Mouse (Mus musculus) liver, embryonic 13.5 days (tissue): Measurements from ENCODE around the gene Rex1bd. TPM values are rescaled to one million over a fixed set of nuclear protein-coding genes. Genes with fewer than 3 reads are reported as not detected.
A peak's percentile ranks its signal among the peaks of the same experiment; 100 is the strongest.

Source experiments
- ATAC-seq: fragments of 200-750 bp; cut with Nextera tagmentation; 2 replicates; pipeline ENCODE4 v1.8.0; 2017; ENCODE audit warnings: low read depth, mild to moderate bottlenecking, moderate number of reproducible peaks, moderate library complexity
- DNase-seq: peaks from one replicate; pipeline ENCODE4 v3.0.0; 2022
- H3K27ac ChIP-seq: fragments of 300-500 bp; sonication (generic); 2 replicates; pipeline ENCODE4 v1.5.1; 2015; ENCODE audit warnings: moderate library complexity, mild to moderate bottlenecking, inconsistent platforms
- H3K27me3 ChIP-seq: fragments of 300-500 bp; sonication (generic); 2 replicates; pipeline ENCODE4 v1.6.1; 2015; ENCODE audit warnings: mild to moderate bottlenecking, inconsistent platforms
- H3K36me3 ChIP-seq: fragments of 300-500 bp; sonication (generic); 2 replicates; pipeline ENCODE4 v1.6.1; 2015; ENCODE audit warnings: mild to moderate bottlenecking, inconsistent platforms
- H3K4me1 ChIP-seq: fragments of 300-500 bp; sonication (generic); replicated peaks from 2 replicates; pipeline ENCODE4 v1.6.1; 2015; ENCODE audit warnings: inconsistent platforms
- H3K4me2 ChIP-seq: fragments of 300-500 bp; sonication (generic); 2 replicates; pipeline ENCODE4 v1.6.1; 2015; ENCODE audit warnings: inconsistent platforms, mild to moderate bottlenecking, moderate library complexity
- H3K4me3 ChIP-seq: fragments of 300-500 bp; sonication (generic); replicated peaks from 2 replicates; pipeline ENCODE4 v1.5.1; 2015; ENCODE audit warnings: mild to moderate bottlenecking, inconsistent platforms
- H3K9ac ChIP-seq: fragments of 300-500 bp; sonication (generic); 2 replicates; pipeline ENCODE4 v1.6.1; 2015; ENCODE audit warnings: mild to moderate bottlenecking, inconsistent platforms
- H3K9me3 ChIP-seq: fragments of 300-500 bp; sonication (generic); replicated peaks from 2 replicates; pipeline ENCODE4 v1.6.1; 2016; ENCODE audit warnings: inconsistent platforms
- WGBS: fragments of 180-500 bp; shearing (Covaris S2); methylation state at CpG from one replicate; pipeline ENCODE4 v1.1.7; 2015; ENCODE audit not compliant: insufficient replicate concordance; 5-methylcytosine and 5-hydroxymethylcytosine counted together
- polyA plus RNA-seq: library from polyadenylated mRNA; unstranded; fragments of >200 nt; fragmentation: Nextera tagmentation; extraction: Ambion mirVana; gene quantifications from 2 replicates; pipeline ENCODE4 v1.2.1, GENCODE M21; 2015

Rex1bd gene
- polyA plus RNA-seq, 1 experiment from 2014 or later, result 81.2 TPM

DNA sequence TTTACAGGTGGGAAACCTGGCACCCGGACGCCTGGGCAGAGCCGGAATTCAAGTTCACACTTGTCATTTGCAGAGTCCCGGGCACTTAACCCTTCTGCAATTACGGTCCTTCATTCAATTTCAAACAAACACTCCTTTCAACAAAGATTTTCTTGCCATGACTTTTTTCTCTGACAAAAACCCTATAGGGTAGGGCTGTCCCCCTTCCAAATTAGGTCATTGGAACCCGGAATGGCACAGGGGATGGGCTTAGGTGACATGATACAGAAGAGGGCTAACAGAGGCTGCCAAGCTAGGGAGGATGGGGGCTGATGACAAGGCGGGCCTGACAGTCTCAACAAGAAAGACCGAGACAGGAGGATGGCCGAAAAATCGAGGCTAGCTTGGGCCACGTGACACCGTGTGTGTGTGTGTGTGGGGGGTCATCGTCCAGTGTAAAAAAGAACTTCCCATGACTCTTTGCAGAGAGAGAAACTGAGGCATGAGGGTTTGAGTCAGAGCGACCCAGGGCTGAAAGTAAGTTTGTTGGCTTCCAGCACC is 17.6 kb downstream of the Rex1bd start:
- 3% methylated on average over 14 of the region's 14 CpGs for WGBS
- H3K27me3 ChIP-seq, result peaks cover 100% of the 10 kb centered on the region
- no peaks in the 10 kb centered on the region for H3K36me3 ChIP-seq
- no peak for DNase-seq
- H3K9me3 ChIP-seq, result no peaks in the 10 kb centered on the region
- no peak for ATAC-seq
- no peak overlapping the region for H3K9ac ChIP-seq
- no peak overlapping the region for H3K27ac ChIP-seq
- peak overlapping the region; percentile 55 for H3K4me2 ChIP-seq
- peaks cover 40% of the 10 kb centered on the region for H3K4me1 ChIP-seq
- H3K4me3 ChIP-seq, result peak overlapping the region; percentile 39

DNA sequence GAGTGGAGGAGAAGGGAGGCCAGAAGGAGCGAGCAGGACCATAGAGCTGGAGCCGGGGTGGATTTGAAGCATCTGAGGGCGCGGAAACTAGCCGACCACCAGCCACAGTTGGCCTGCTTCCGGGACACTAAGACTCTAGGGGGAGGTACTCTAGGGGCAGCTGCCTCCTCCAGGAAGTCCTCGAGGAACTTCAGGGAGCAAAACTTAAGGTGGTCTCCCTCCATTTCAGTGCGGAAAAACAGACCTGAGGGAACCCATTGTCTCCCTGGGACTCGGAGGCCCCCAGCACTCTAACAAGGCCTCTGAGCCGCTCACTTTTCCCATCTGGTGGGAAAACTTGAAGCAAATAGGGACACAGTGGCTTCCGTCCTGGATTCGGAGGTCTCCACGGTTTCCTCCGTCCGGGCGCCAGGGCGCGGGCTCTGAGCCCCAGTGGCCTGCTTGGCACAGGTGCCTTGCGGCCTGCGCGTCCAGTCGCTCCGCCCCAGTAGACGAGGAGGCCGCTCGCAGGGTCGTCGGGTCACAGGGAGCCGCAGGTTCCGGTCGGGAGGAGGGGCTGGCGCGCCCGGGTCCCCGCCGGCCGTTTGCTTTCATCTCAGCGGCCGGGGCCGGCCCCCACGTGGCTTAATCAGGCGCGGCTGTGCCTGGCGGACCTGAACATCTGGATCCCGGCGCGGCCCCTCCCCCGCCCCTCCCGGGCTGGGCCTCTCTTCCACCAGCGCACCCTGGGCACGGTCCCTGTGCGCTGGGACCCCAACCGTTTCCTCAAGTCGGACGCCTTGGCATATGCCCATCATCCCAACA is 18.4 kb downstream of the Rex1bd start:
- Histone ChIP-seq H3K9me3 (no peaks in the 10 kb centered on the region), H3K4me3 (peak overlapping the region; percentile 38), H3K9ac (no peak overlapping the region; the same call in 1 of the 2 replicates), H3K4me1 (peaks cover 34% of the 10 kb centered on the region), H3K27me3 (peaks cover 100% of the 10 kb centered on the region), H3K36me3 (no peaks in the 10 kb centered on the region), H3K27ac (no peak overlapping the region), H3K4me2 (peak overlapping the region; percentile 55)
- 4% methylated on average over 55 of the region's 55 CpGs for WGBS
- ATAC-seq, result peak; percentile 40; the same call in 1 of the 2 replicates
- no peak for DNase-seq

DNA sequence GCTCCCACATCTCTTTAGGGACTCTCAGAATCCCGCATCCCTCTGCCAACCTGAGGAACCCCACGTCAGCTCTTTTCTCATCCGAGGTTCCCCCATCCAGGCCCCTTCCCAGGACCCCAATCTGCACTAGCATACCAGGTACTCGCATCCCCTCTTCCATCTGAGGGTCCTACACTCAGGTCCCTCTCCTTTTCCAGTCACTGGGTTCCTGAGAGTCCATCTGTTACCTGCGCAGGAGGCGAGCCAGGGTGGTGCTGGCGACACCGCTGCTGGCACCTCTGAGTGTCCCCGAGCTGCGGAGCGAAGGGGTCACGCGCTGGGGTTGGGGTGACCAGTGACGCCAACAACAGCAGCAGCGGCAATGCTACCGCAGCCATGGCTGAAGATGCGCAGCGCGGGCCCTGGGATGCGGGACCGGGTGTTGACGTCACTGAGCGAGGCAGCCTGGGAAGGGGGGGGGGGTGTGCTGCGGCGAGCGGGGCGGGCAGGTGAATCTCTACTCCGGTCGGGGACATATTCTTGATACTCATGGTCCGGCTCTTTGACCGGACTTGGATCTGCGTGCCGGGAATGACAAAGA is 19.5 kb downstream of the Rex1bd start, which contains the start of gene Tmem59l:
Gene Tmem59l, minus strand, starts transcription at position 418 of the 580 bp plus-strand sequence.
- Histone ChIP-seq H3K27ac (no peak within 1 kb of the TSS), H3K4me1 (peaks cover 23% of the 10 kb centered on the region), H3K9ac (no peak within 1 kb of the TSS), H3K36me3 (no peaks in the 10 kb centered on the region), H3K4me2 (peak within 1 kb of the TSS; percentile 55), H3K9me3 (no peaks in the 10 kb centered on the region), H3K27me3 (peaks cover 100% of the 10 kb centered on the region), H3K4me3 (peak within 1 kb of the TSS; percentile 38)
- WGBS, result 15% methylated on average over 33 of the region's 33 CpGs
- no peak for ATAC-seq
- no peak for DNase-seq

DNA sequence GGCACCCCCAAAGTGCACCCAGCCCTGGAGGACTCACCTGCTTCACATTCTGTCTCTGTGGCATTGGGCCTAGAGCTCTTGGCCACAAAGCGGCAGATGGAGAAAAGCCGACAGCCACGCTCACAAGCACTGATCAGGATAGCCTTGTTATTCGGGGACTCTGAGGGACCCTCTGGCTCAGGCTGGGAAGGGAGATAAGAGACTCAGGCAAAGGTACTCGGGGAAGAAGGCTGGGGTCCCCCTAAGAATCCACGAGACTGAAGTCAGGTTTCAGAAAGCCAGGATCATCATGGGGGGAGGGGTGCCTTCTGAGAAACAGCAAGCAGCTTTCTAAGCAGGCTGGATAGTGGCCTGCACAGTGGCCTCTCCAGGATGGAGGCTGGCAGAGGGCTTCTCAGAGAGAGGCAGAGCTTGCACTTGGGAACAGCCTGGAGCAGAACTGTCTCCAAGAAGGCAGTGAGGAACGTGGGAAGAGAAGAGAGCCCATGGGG is 20.3 kb downstream of the Rex1bd start:
- 47% methylated on average over 7 of the region's 7 CpGs for WGBS
- Histone ChIP-seq H3K9ac (no peak overlapping the region), H3K27me3 (peaks cover 100% of the 10 kb centered on the region), H3K4me3 (no peak overlapping the region), H3K4me2 (no peak overlapping the region), H3K9me3 (no peaks in the 10 kb centered on the region), H3K36me3 (no peaks in the 10 kb centered on the region), H3K27ac (no peak overlapping the region), H3K4me1 (peaks cover 21% of the 10 kb centered on the region)
- ATAC-seq, result no peak
- no peak for DNase-seq

DNA sequence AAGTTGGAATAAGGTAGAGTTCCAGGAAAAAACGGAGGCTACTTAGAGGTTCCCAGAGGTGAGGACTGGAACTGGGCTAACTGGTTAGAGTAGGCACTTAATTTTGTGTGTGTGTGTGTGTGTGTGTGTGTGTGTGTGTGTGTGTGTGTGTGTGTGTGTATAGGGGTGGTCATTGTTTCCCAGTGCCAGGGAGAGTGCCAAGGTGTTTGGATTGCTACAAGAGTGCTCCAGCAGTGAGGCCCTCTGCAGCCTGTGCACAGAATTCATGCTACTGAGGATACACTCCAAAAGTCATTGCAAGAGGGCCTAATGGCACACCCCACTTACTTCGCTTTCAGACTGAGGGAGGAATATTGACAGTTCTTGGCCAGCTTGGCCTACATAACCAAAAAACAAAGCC is 23.6 kb downstream of the Rex1bd start:
- DNase-seq, result no peak
- Histone ChIP-seq H3K4me3 (no peak overlapping the region), H3K4me1 (peaks cover 14% of the 10 kb centered on the region), H3K9me3 (no peaks in the 10 kb centered on the region), H3K27ac (no peak overlapping the region), H3K27me3 (peaks cover 98% of the 10 kb centered on the region), H3K4me2 (no peak overlapping the region), H3K36me3 (no peaks in the 10 kb centered on the region), H3K9ac (no peak overlapping the region)
- ATAC-seq, result no peak
- 63% methylated on average over 2 of the region's 2 CpGs for WGBS

DNA sequence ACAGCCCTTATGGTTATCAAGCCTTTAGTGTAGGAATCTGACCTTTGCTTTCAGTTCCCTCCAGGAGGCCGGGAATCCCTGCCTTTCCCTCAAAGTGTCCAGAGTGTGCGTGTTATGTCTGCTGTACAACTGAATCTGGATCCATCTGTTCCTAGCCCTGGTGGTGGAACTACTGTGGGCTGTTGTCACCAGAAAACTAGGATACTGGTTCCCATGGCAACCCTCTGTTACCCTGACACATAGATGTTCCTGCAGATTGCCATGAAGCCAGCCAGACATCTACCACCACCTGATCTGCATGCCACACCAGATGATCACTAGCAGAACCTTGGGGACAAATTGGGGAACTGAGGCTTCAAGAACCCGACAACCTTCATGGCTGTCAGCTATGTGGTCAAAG is 24.6 kb downstream of the Rex1bd start:
- 58% methylated on average over 3 of the region's 3 CpGs for WGBS

DNA sequence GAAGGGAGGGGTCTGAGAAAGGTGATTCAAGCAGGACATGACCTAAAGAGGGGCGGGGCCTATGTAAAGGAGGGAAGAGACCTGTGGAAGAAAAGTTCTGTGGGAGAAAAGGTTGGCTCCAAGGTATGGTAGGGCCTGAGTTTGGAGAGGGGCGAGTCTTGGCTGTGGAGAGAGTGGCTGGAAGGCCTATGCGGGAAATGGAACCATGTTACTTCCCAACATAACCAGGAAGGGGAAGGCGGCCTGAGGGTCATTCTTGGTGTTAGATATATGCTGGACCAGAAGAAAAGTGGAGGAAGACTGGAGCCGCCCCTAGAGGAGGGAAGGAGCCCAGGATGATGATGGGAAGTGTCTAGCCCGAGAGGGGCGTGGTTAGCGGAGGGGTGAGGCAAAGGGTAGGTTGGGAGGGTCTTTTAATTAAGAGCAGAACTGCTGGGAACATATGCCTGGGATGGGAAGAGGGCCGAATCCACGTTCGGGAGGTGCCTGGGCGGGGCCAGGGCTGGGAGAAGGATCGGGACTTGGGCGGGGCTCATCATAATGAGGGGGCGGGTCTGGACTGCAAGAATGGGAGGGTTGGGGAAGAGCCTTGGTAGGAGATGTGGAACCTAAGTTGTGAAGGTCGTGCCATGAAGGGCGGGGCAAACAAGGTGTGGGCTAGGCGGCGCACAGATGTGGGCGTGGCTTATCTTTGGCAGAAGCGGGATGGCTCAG is 29.1 kb downstream of the Rex1bd start:
- WGBS, result under 1% methylated on average over 21 of the region's 21 CpGs
- H3K9ac ChIP-seq, result peak overlapping the region; percentile 59
- H3K4me1 ChIP-seq, result peaks cover 42% of the 10 kb centered on the region
- H3K27ac ChIP-seq, result peak overlapping the region; percentile 87
- peak; percentile 60 for ATAC-seq
- peaks cover 8% of the 10 kb centered on the region for H3K36me3 ChIP-seq
- DNase-seq, result peak; percentile 79
- H3K4me2 ChIP-seq, result peak overlapping the region; percentile 87
- no peaks in the 10 kb centered on the region for H3K9me3 ChIP-seq
- peak overlapping the region; percentile 79 for H3K4me3 ChIP-seq
- H3K27me3 ChIP-seq, result peaks cover 44% of the 10 kb centered on the region

More for the DNA sequence above, 24.6 kb downstream of the Rex1bd start:
- H3K9ac ChIP-seq, result no peak overlapping the region
- H3K4me3 ChIP-seq, result no peak overlapping the region
- peaks cover 22% of the 10 kb centered on the region for H3K4me1 ChIP-seq
- DNase-seq, result no peak
- no peak for ATAC-seq
- H3K4me2 ChIP-seq, result no peak overlapping the region
- H3K9me3 ChIP-seq, result no peaks in the 10 kb centered on the region
- no peak overlapping the region for H3K27ac ChIP-seq
- H3K36me3 ChIP-seq, result no peaks in the 10 kb centered on the region
- H3K27me3 ChIP-seq, result peaks cover 89% of the 10 kb centered on the region

DNA sequence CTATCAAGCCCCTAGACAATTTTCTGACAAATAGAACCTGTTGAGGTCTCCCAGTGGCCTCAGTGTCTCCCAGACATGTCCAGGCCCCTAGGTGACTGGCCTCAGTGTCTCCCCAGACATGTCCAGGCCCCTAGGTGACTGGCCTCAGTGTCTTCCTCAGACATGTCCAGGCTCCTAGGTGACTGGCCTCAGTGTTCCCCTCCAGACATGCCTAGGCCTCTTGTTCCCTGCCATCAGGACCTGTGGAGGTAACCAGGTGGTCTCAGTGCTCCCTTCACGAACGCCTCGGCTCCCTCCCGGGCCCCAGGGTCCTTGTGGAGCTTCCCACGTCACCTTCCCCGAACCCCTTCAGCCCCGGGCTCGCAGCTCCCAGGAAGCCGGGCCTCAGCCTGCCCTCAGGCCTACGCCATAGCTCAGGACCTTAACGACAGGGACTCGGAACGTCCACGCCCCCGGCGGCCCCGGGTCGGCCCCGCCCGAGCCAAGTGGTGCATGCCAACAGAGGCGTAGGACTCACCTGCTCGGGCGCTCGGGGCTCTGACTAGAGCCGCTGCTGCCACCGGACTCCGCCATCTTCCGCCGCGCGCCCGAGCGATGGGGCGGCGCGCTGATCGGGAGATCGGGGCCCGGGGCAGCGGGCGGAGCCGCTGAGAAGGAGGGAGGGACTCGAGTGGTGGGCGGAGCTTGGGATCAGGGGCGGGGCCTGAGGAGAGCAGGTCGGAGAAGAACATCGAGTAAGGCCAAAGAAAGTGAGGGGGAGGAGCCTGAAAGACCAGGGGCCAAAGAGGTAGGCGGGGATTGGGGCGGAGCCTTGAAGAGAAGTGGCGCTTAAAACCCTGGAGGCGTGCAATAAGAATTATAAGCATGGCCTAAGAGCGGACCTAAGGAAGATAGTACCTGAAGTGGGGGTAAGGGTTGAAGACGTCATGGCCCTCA is 30.0 kb downstream of the Rex1bd start, which contains the start of gene Klhl26:
Gene Klhl26, minus strand, starts transcription at position 636 of the 936 bp plus-strand sequence.
- H3K9ac ChIP-seq, result peak within 1 kb of the TSS; percentile 93
- peak; percentile 86 for ATAC-seq
- under 1% methylated on average over 53 of the region's 53 CpGs for WGBS

DNA sequence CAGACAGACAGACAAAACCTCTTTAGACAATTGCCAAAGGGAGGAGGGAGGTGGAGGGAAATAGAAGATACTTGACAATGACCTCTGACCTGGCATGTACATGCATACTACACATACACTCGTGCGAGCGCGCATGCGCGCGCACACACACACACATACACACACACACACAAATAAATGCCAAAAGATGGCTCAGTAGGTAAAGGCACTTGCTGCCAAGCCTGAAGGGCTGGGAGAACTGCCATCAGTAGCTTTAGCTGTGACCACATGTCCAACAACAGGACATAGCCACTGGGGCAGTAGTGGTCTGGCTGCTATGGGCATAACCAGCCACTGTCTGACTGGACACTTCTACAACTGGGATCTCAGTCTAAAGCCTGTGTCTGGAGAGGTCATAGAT is 34.7 kb downstream of the Rex1bd start:
- 96% methylated on average over 7 of the region's 7 CpGs for WGBS
- no peak overlapping the region for H3K4me2 ChIP-seq
- no peak overlapping the region for H3K27ac ChIP-seq
- H3K9me3 ChIP-seq, result no peaks in the 10 kb centered on the region
- H3K4me3 ChIP-seq, result no peak overlapping the region
- H3K9ac ChIP-seq, result no peak overlapping the region
- ATAC-seq, result no peak
- H3K36me3 ChIP-seq, result peaks cover 8% of the 10 kb centered on the region
- DNase-seq, result no peak
- H3K27me3 ChIP-seq, result no peaks in the 10 kb centered on the region
- H3K4me1 ChIP-seq, result peaks cover 57% of the 10 kb centered on the region

More for the DNA sequence above, 30.0 kb downstream of the Rex1bd start, which contains the start of gene Klhl26:
- peaks cover 8% of the 10 kb centered on the region for H3K36me3 ChIP-seq
- peak; percentile 98 for DNase-seq
- H3K27ac ChIP-seq, result peak within 1 kb of the TSS; percentile 87
- peaks cover 36% of the 10 kb centered on the region for H3K27me3 ChIP-seq
- H3K4me1 ChIP-seq, result peaks cover 42% of the 10 kb centered on the region
- H3K4me2 ChIP-seq, result peak within 1 kb of the TSS; percentile 87
- peak within 1 kb of the TSS; percentile 79 for H3K4me3 ChIP-seq
- no peaks in the 10 kb centered on the region for H3K9me3 ChIP-seq

DNA sequence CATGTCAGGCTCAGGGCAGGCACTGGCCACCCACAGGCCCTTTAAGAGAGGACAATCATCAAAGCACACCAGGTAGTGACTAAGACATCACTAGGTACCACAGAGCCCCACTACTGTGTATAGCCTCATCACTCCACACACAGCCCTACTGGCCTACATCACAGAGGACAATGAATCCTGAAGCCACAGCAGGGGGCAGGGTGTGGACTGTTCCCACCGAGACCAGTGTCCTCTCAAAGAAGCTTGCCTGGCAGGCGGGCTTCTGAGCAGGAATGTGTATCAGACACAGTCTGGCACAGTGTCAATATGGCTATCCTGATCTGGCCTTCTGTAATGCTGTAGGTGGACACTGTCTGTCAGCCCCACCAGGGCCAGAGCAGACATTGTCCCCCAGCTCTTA is 36.6 kb downstream of the Rex1bd start:
- no peak overlapping the region for H3K9ac ChIP-seq
- no peak overlapping the region for H3K4me2 ChIP-seq
- H3K9me3 ChIP-seq, result no peaks in the 10 kb centered on the region
- H3K27me3 ChIP-seq, result no peaks in the 10 kb centered on the region
- peaks cover 50% of the 10 kb centered on the region for H3K4me1 ChIP-seq
- DNase-seq, result no peak
- H3K36me3 ChIP-seq, result peaks cover 12% of the 10 kb centered on the region
- 69% methylated on average over 2 of the region's 2 CpGs for WGBS
- H3K4me3 ChIP-seq, result no peak overlapping the region
- H3K27ac ChIP-seq, result no peak overlapping the region
- ATAC-seq, result peak; percentile 24; the same call in 1 of the 2 replicates
